In genomic region chr1:179013021-179013420, GRCm38 (mm10) we compare ENCODE assay signal across 15 mouse cellular contexts.
DNase-seq lines count a peak whose midpoint lies in the region; ATAC-seq and TF ChIP-seq lines count a peak whose summit lies in the region.
"Had no signal": no experiment of that assay in that cellular context is flagged by ENCODE, and none has a peak within 500 bp of the region (broad histone marks: within the 10 kb centered on the region; RNA-seq: fewer than 3 reads in every experiment).

No protein-coding gene starts in this region.

- no peaks in the 10 kb centered on the region for H3K9me3 ChIP-seq in embryonic facial prominence, embryonic 13.5 days
- H3K9me3 ChIP-seq in embryonic facial prominence, embryonic 10.5 days = no peaks in the 10 kb centered on the region
- no peaks in the 10 kb centered on the region for H3K9me3 ChIP-seq in heart, embryonic 15.5 days (replicated peaks)
- no peaks in the 10 kb centered on the region for H3K9me3 ChIP-seq in heart, embryonic 12.5 days (replicated peaks)
- H3K9me3 ChIP-seq: forebrain, embryonic 13.5 days; forebrain, embryonic 15.5 days; G1E had no signal

- ATAC-seq in embryonic facial prominence, embryonic 13.5 days (ENCODE audit: insufficient number of reproducible peaks, insufficient read depth, low FRiP score, low TSS enrichment, low read depth) = no peak
- ATAC-seq in heart, embryonic 15.5 days (replicated peaks; ENCODE audit: insufficient number of reproducible peaks, insufficient read depth, low FRiP score, low read depth) = no peak
- no peak for ATAC-seq in heart, embryonic 12.5 days (ENCODE audit: insufficient number of reproducible peaks, low FRiP score)
- ATAC-seq: activated CD4-positive, CD25-positive, alpha-beta regulatory T cell, adult 4 months; CD4-positive, CD25-positive, alpha-beta regulatory T cell, adult 4 months; forebrain, embryonic 13.5 days; forebrain, embryonic 15.5 days; Patski had no signal

- H3K4me2 ChIP-seq in embryonic facial prominence, embryonic 13.5 days = no peak overlapping the region
- H3K4me2 ChIP-seq in heart, embryonic 15.5 days = no peak overlapping the region
- no peak overlapping the region for H3K4me2 ChIP-seq in heart, embryonic 12.5 days
- H3K4me2 ChIP-seq: forebrain, embryonic 13.5 days; forebrain, embryonic 15.5 days had no signal

- no peak overlapping the region for H3K4me3 ChIP-seq in cerebellum, adult 2 months (replicated peaks; ENCODE audit: insufficient read depth, low read depth, low read length)
- no peak overlapping the region for H3K4me3 ChIP-seq in embryonic facial prominence, embryonic 13.5 days
- H3K4me3 ChIP-seq in embryonic facial prominence, embryonic 10.5 days = no peak overlapping the region
- H3K4me3 ChIP-seq in heart, embryonic 15.5 days = no peak overlapping the region
- no peak overlapping the region for H3K4me3 ChIP-seq in heart, embryonic 12.5 days
- H3K4me3 ChIP-seq: forebrain, embryonic 13.5 days; forebrain, embryonic 15.5 days had no signal

- TF ChIP-seq CTCF in cerebellum, adult 2 months (IDR thresholded peaks at IDR 0.05; ENCODE audit: borderline replicate concordance, insufficient read depth, low read depth, low read length) = no peak

- H3K27me3 ChIP-seq in cerebellum, adult 2 months (ENCODE audit: control insufficient read depth, insufficient read depth, low read length) = no peaks in the 10 kb centered on the region
- no peaks in the 10 kb centered on the region for H3K27me3 ChIP-seq in embryonic facial prominence, embryonic 13.5 days
- no peaks in the 10 kb centered on the region for H3K27me3 ChIP-seq in embryonic facial prominence, embryonic 10.5 days (replicated peaks; ENCODE audit: low read depth, poor library complexity, severe bottlenecking)
- H3K27me3 ChIP-seq in heart, embryonic 15.5 days = no peaks in the 10 kb centered on the region
- no peaks in the 10 kb centered on the region for H3K27me3 ChIP-seq in heart, embryonic 12.5 days (replicated peaks)
- H3K27me3 ChIP-seq: CH12.LX; forebrain, embryonic 13.5 days; forebrain, embryonic 15.5 days; Patski had no signal

- H3K27ac ChIP-seq in cerebellum, adult 2 months (ENCODE audit: insufficient read depth, low read length) = peak overlapping the region; percentile 97
- 0 out of 2 replicates have a peak overlapping the region, but pooled peaks have one; percentile 17 for H3K27ac ChIP-seq in embryonic facial prominence, embryonic 13.5 days
- H3K27ac ChIP-seq in embryonic facial prominence, embryonic 10.5 days (replicated peaks) = no peak overlapping the region
- H3K27ac ChIP-seq in heart, embryonic 15.5 days = peak overlapping the region; percentile 75; the same call in 1 of the 2 replicates
- no peak overlapping the region for H3K27ac ChIP-seq in heart, embryonic 12.5 days (ENCODE audit: poor library complexity, severe bottlenecking)
- H3K27ac ChIP-seq: forebrain, embryonic 13.5 days; forebrain, embryonic 15.5 days had no signal

- peaks cover 24% of the 10 kb centered on the region for H3K4me1 ChIP-seq in cerebellum, adult 2 months (ENCODE audit: control insufficient read depth, insufficient read depth, low read length)
- no peaks in the 10 kb centered on the region; the same call in 1 of the 2 replicates for H3K4me1 ChIP-seq in embryonic facial prominence, embryonic 13.5 days
- H3K4me1 ChIP-seq in embryonic facial prominence, embryonic 10.5 days = peaks cover 11% of the 10 kb centered on the region; the same call in 1 of the 2 replicates
- H3K4me1 ChIP-seq in heart, embryonic 15.5 days (replicated peaks) = peaks cover 21% of the 10 kb centered on the region
- H3K4me1 ChIP-seq in heart, embryonic 12.5 days (replicated peaks) = peaks cover 25% of the 10 kb centered on the region
- H3K4me1 ChIP-seq: forebrain, embryonic 13.5 days had no signal

- no peak for DNase-seq in cerebellum, adult 2 months
- DNase-seq in cerebellum, adult 11-12 months = no peak
- DNase-seq in embryonic facial prominence, embryonic 10.5 days (ENCODE audit: low spot score) = no peak
- DNase-seq: B cell, adult 2 months had no signal

- no peaks in the 10 kb centered on the region for H3K36me3 ChIP-seq in embryonic facial prominence, embryonic 13.5 days
- no peaks in the 10 kb centered on the region for H3K36me3 ChIP-seq in embryonic facial prominence, embryonic 10.5 days (replicated peaks)
- no peaks in the 10 kb centered on the region for H3K36me3 ChIP-seq in heart, embryonic 15.5 days
- no peaks in the 10 kb centered on the region for H3K36me3 ChIP-seq in heart, embryonic 12.5 days
- H3K36me3 ChIP-seq: forebrain, embryonic 15.5 days; G1E had no signal

- H3K9ac ChIP-seq in embryonic facial prominence, embryonic 13.5 days = no peak overlapping the region
- no peak overlapping the region for H3K9ac ChIP-seq in heart, embryonic 15.5 days
- no peak overlapping the region for H3K9ac ChIP-seq in heart, embryonic 12.5 days
- H3K9ac ChIP-seq: forebrain, embryonic 13.5 days; forebrain, embryonic 15.5 days; forebrain, postnatal 0 days had no signal

- no peak for TF ChIP-seq POLR2A in cerebellum, adult 2 months (IDR thresholded peaks at IDR 0.05; ENCODE audit: borderline replicate concordance, insufficient read depth, low read length)

Comparison
In these comparisons a context has a peak if more than half of its experiments do, and no peak if none do; other contexts are left out.
1. H3K27ac ChIP-seq: peak in cerebellum, adult 2 months (single experiment), embryonic facial prominence, embryonic 13.5 days (single experiment) and heart, embryonic 15.5 days (single experiment); none in embryonic facial prominence, embryonic 10.5 days (single experiment) and heart, embryonic 12.5 days (single experiment).